Mouse (Mus musculus): ENCODE data around the gene Taz.

GRCm38 (mm10) chrX:74244614-74245083, 37.1 kb upstream of the Taz start:
- TF ChIP-seq CTCF (IDR thresholded peaks at IDR 0.05; ENCODE audit: low read depth) (no peak), EP300 (IDR thresholded peaks at IDR 0.05; ENCODE audit: low read depth) (no peak)

Data from liver, postnatal 0 days (tissue).